Mouse (Mus musculus): ENCODE results near the gene Zfp658.

Gene Zfp658
- long read RNA-seq, experiment 1, partial matches to known transcripts, result 0 of 1 reads
- long read RNA-seq, experiment 1, other reads (novel, unspliced or antisense), result 0 of 1 reads
- long read RNA-seq, experiment 2, result 0 reads

- intact Hi-C loops (cut with DNase I), result no loop called here
These were observed at the start of gene Zfp658 for GRCm38 (mm10) chr7:43562006-43562633. Gene Zfp658 (plus strand): TSS chr7:43562256.

DNA sequence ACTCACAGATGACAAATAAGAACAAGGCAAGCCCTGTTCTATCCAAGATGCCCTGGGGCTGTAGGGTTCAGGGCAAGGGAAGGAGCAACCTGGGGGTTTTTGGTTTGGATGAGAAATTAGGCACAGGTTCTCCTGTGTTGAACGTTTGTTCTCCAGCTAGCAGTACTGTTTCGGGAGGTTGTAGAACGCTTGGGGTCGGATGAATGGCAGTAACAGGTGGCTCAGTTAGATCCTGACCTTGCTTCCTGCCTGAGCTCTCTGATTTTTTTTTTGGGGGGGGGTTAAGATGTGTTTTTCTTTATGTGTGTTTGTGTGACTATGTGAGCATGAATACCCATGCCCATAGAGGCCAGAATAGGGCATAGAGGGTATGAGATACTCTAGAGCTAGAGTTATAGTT, 49.5 kb upstream of the Zfp658 start:
- intact Hi-C loops (cut with DNase I), result no loop called here

DNA sequence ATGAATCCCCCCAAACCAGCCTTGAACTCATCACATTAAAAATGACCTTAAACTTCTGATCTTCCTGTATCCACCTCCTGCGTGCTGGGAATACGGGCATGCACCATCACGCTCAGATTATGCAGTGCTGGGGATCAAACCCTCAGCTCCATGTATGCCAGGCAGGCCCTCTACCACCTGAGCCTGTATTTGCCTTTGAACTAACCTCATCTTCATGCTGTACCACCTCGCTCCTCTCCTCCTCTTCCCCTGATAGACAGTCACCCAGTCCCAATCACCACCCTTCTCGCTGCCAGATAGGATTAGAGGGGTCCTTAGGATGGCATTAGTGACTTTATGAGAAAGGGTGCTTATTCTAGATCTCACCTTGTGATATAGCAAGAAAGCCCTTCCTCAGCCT, 47.0 kb upstream of the Zfp658 start:
- intact Hi-C loops (cut with DNase I), result no loop called here

- intact Hi-C loops (cut with DNase I), result no loop called here
These were observed 43.7 kb upstream of the Zfp658 start for GRCm38 (mm10) chr7:43518341-43518740.

- intact Hi-C loops (cut with DNase I), result no loop called here
These were observed 39.3 kb upstream of the Zfp658 start for GRCm38 (mm10) chr7:43522776-43523175.

- intact Hi-C loops (cut with DNase I), result no loop called here
These were observed 36.7 kb upstream of the Zfp658 start for GRCm38 (mm10) chr7:43525313-43525712.

DNA sequence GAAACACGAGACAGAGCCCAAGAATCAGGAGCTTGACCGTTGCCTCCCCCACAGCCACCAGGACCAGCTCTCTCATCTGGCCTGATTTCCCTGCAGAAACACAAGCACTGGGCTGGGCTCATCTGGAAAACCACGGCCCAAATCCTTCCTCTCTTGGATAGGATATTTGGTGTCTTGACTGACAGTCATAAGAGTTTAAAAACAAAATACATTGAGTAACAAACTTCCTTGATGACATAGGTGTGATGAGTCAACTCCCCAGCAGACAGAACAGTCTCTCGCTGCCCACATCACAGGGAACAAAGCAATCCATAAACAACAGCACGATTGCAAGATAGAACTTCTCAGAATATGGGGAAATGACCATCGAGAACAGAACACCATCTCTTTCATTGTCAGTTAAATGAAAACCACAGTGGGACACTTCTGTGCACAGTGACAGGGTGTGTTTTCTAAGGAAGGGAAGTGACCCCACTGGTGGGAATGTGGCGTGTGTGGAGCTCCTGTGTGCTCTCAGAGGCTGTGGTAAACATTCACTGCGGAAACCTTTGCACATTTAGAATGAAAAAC, 31.8 kb upstream of the Zfp658 start:
- intact Hi-C loops (cut with DNase I), result no loop called here

GRCm38 (mm10) chr7:43532936-43533505, 29.0 kb upstream of the Zfp658 start:
- intact Hi-C loops (cut with DNase I), result no loop called here

- intact Hi-C loops (cut with DNase I), result no loop called here
These were observed 23.5 kb upstream of the Zfp658 start for GRCm38 (mm10) chr7:43538524-43538923.

DNA sequence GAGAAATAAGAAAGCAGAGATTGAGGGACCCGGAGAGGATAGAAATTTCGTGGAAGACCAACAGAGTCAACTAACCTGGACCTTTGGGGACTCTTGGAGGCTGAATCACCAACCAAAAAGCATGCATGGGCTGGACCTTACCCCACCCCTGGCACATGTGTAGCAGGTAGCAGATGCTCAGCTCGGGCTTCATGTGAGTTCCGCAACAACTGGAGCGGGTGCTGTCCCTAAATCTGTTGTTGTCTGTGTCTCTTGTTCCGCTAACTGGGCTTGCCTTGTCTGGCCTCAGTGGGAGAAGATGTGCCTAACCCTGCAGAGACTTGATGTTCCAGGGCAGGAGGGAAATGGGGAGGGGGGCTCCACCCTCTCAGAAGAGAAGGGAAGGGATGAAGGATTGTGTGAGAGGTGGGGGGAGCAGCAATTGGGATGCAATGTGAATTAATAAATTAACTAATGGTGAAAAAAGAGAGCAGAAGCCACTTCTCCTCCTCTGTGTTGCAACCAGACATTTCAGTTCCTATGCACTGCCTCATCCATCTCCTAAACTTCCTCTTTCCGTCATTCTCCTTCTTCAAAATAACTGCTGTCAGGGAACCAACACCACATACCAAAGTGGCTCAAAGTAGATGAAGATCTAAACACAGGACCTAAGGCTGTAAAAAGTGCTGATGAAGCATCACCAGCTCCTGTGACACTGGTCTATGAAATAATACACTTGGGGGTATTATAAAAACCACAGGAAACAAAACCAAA, 17.7 kb upstream of the Zfp658 start, which contains the start of gene Cd33:
Gene Cd33 (minus strand): TSS at position 204 of the 753 bp plus-strand sequence.
- intact Hi-C loops (cut with DNase I), result no loop called here

DNA sequence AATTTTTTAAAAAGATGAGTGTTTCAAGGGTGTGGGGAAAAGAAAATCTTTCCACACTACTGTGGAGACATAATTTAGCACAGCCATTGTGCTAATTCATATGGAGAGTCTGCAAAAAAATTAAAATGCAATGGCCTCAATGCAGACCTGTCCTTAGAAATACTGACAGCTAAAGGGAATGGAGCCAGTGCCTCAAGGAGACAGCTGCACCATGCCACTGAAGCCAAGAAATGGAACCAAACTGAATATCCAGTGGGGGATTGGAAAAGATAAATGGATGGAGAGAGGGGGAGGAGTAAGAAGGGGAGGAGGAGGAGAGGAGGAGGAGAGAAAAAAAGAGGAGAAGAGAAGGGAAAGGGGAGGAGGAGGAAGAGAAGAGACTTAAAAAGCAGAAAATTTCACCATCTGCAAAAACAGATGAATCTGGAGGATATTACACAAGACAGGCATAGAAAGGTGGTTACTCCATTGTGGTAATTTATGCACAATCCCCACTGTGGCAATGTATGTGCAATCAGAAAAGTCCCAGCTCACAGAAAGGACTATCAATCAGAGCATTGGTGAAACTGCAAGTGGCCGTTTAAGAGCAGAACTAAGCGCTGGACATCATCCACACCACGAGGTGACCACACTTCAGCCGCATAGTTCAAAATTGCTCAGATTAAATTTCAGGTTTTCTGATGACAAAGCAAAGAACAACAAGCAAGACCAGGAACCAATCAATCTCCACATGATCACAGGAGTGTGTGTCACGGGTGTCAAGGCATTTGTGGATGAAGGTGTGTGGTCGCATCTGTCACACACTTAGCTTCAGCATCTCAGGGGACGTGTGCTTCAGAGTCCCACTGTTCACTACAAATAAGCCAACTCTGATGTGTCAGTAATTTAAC, 16.2 kb upstream of the Zfp658 start:
- intact Hi-C loops (cut with DNase I), result no loop called here

DNA sequence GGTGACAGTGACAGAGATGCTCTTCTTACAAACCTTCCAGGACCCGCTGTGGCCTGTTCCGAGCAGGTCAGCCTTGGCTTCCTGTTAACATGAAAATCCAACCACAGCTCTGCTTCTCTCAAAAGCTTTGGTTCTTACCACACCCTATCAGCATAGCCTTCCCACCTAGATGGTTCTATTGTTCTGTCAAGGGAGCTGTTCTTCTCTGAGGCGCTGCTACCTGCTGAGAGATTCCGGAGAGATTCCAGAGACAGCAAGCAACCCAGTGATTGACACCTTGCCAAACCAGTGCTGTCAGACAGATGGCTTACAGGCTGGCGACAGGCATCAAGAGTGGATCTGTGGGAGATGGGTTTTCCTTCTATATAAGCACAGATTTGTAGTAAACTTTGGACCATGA, 14.4 kb upstream of the Zfp658 start:
- intact Hi-C loops (cut with DNase I), result no loop called here

- intact Hi-C loops (cut with DNase I), result no loop called here
These were observed 13.8 kb upstream of the Zfp658 start for GRCm38 (mm10) chr7:43548206-43548605.

GRCm38 (mm10) chr7:43553153-43553552, 8.9 kb upstream of the Zfp658 start:
- intact Hi-C loops (cut with DNase I), result no loop called here

- intact Hi-C loops (cut with DNase I), result no loop called here
These were observed 7.5 kb upstream of the Zfp658 start for GRCm38 (mm10) chr7:43554550-43554949.

- intact Hi-C loops (cut with DNase I), result no loop called here
These were observed 6.7 kb upstream of the Zfp658 start for GRCm38 (mm10) chr7:43555351-43555750.

GRCm38 (mm10) chr7:43556901-43557300, 5.2 kb upstream of the Zfp658 start:
- intact Hi-C loops (cut with DNase I), result no loop called here

- intact Hi-C loops (cut with DNase I), result no loop called here
These were observed 605 bp downstream of the Zfp658 start for GRCm38 (mm10) chr7:43562651-43563070.

- intact Hi-C loops (cut with DNase I), result no loop called here
These were observed 1.2 kb downstream of the Zfp658 start for GRCm38 (mm10) chr7:43563300-43563699.

GRCm38 (mm10) chr7:43571216-43571615, 9.2 kb downstream of the Zfp658 start:
- intact Hi-C loops (cut with DNase I), result no loop called here
